Mouse (Mus musculus) stomach, postnatal 0 days (tissue): ENCODE data around the gene Tmem44. TPM values are rescaled to one million over a fixed set of nuclear protein-coding genes. Genes with fewer than 3 reads are reported as not detected.

Experiments used
- ATAC-seq: fragments of 200-750 bp; cut with Nextera tagmentation; 2 replicates; pipeline ENCODE4 v1.8.0; 2017; ENCODE audit not compliant: low FRiP score, low TSS enrichment
- DNase-seq: peaks from one replicate; pipeline ENCODE4 v3.0.0-alpha.2; 2016; ENCODE audit warnings: low spot score
- H3K27ac ChIP-seq: fragments of 300-500 bp; sonication (generic); replicated peaks from 2 replicates; pipeline ENCODE4 v1.5.1; 2014; ENCODE audit warnings: mild to moderate bottlenecking, control low read depth
- H3K27me3 ChIP-seq: fragments of 300-500 bp; sonication (generic); 2 replicates; pipeline ENCODE4 v1.6.1; 2014; ENCODE audit warnings: low read length; ENCODE audit not compliant: control insufficient read depth, insufficient read depth
- H3K36me3 ChIP-seq: fragments of 300-500 bp; sonication (generic); 2 replicates; pipeline ENCODE4 v1.6.1; 2014; ENCODE audit warnings: low read length, mixed read lengths; ENCODE audit not compliant: control insufficient read depth, insufficient read depth
- H3K4me1 ChIP-seq: fragments of 300-500 bp; sonication (generic); replicated peaks from 2 replicates; pipeline ENCODE4 v1.6.1; 2014; ENCODE audit warnings: antibody characterized with exemption; ENCODE audit not compliant: control insufficient read depth, insufficient read depth
- H3K4me2 ChIP-seq: fragments of 300-500 bp; sonication (generic); replicated peaks from 2 replicates; pipeline ENCODE4 v1.6.1; 2014; ENCODE audit warnings: low read depth, mild to moderate bottlenecking, control low read depth, moderate library complexity
- H3K4me3 ChIP-seq: fragments of 300-500 bp; sonication (generic); 2 replicates; pipeline ENCODE4 v1.5.1; 2014; ENCODE audit warnings: low read depth, low read length, control low read depth
- H3K9ac ChIP-seq: fragments of 300-500 bp; sonication (generic); 2 replicates; pipeline ENCODE4 v1.6.1; 2014; ENCODE audit warnings: mild to moderate bottlenecking, low read length, control low read depth, mixed read lengths
- H3K9me3 ChIP-seq: fragments of 300-500 bp; sonication (generic); 2 replicates; pipeline ENCODE4 v1.6.1; 2016; ENCODE audit warnings: low read length; ENCODE audit not compliant: control insufficient read depth
- CTCF ChIP-seq: IDR thresholded peaks from 2 replicates; pipeline ENCODE4 v1.5.1; 2016; ENCODE audit warnings: antibody characterized with exemption, low read depth, mild to moderate bottlenecking, moderate library complexity
- EP300 ChIP-seq: optimal IDR thresholded peaks from 2 replicates; pipeline ENCODE3; 2016; ENCODE audit warnings: antibody characterized with exemption
- WGBS: fragments of 180-500 bp; shearing (Covaris S2); extraction: QIAGEN DNeasy Blood & Tissue Kit; methylation state at CpG from one replicate; pipeline ENCODE4 v1.1.7; 2014; 5-methylcytosine and 5-hydroxymethylcytosine counted together
- polyA plus RNA-seq: library from polyadenylated mRNA; unstranded; fragments of >200 nt; fragmentation: Nextera tagmentation; extraction: Ambion mirVana; gene quantifications from 2 replicates; pipeline ENCODE4 v1.2.1, GENCODE M21; 2015

Gene Tmem44
- polyA plus RNA-seq, 1 experiment from 2014 or later: 3.5 TPM

GRCm38 (mm10) chr16:30560601-30561000 is 10.0 kb upstream of the Tmem44 start:
- WGBS: 90% methylated on average over 4 of the region's 4 CpGs
- no peak for DNase-seq
- Histone ChIP-seq H3K9ac (no peak overlapping the region), H3K4me3 (no peak overlapping the region), H3K36me3 (peaks cover 29% of the 10 kb centered on the region), H3K9me3 (no peaks in the 10 kb centered on the region), H3K4me2 (no peak overlapping the region), H3K4me1 (no peaks in the 10 kb centered on the region), H3K27me3 (no peaks in the 10 kb centered on the region), H3K27ac (no peak overlapping the region)
- no peak for TF ChIP-seq CTCF
- no peak for TF ChIP-seq EP300
- ATAC-seq: no peak

- no peaks in the 10 kb centered on the region for H3K27me3 ChIP-seq
- peak; percentile 30; the same call in 1 of the 2 replicates for ATAC-seq
- DNase-seq: no peak
- H3K4me2 ChIP-seq: no peak overlapping the region
- peak overlapping the region; percentile 6; the same call in 1 of the 2 replicates for H3K27ac ChIP-seq
- TF ChIP-seq EP300 (no peak), CTCF (no peak)
- H3K4me1 ChIP-seq: no peaks in the 10 kb centered on the region
- no peak overlapping the region for H3K4me3 ChIP-seq
- H3K36me3 ChIP-seq: peaks cover 25% of the 10 kb centered on the region
- H3K9me3 ChIP-seq: peaks cover 8% of the 10 kb centered on the region; the same call in 1 of the 2 replicates
- 81% methylated on average over 5 of the region's 5 CpGs for WGBS
- no peak overlapping the region for H3K9ac ChIP-seq
Measured at GRCm38 (mm10) chr16:30559312-30559992, 8.8 kb upstream of the Tmem44 start.

GRCm38 (mm10) chr16:30554109-30554508 is 3.5 kb upstream of the Tmem44 start:
- Histone ChIP-seq H3K4me2 (no peak overlapping the region), H3K9ac (no peak overlapping the region), H3K27ac (no peak overlapping the region), H3K9me3 (peaks cover 8% of the 10 kb centered on the region; the same call in 1 of the 2 replicates), H3K27me3 (no peaks in the 10 kb centered on the region), H3K36me3 (no peaks in the 10 kb centered on the region), H3K4me3 (no peak overlapping the region), H3K4me1 (0 out of 2 replicates have a peak, but pooled peaks cover 3% of the 10 kb centered on the region)
- WGBS: 94% methylated on average over 8 of the region's 8 CpGs
- TF ChIP-seq CTCF (no peak), EP300 (no peak)
- DNase-seq: no peak
- ATAC-seq: no peak

- Histone ChIP-seq H3K9ac (no peak overlapping the region), H3K36me3 (no peaks in the 10 kb centered on the region), H3K4me1 (0 out of 2 replicates have a peak, but pooled peaks cover 3% of the 10 kb centered on the region), H3K4me2 (no peak overlapping the region), H3K27ac (peak overlapping the region; percentile 77), H3K9me3 (peaks cover 8% of the 10 kb centered on the region; the same call in 1 of the 2 replicates), H3K4me3 (no peak overlapping the region), H3K27me3 (no peaks in the 10 kb centered on the region)
- TF ChIP-seq CTCF (no peak), EP300 (no peak)
- ATAC-seq (peak; percentile 20; the same call in 1 of the 2 replicates), DNase-seq (peak; percentile 62)
- 30% methylated on average over 11 of the region's 11 CpGs for WGBS
Measured at GRCm38 (mm10) chr16:30552621-30553338, 2.1 kb upstream of the Tmem44 start.

- TF ChIP-seq CTCF (peak; percentile 94), EP300 (no peak)
- H3K4me1 ChIP-seq: 0 out of 2 replicates have a peak, but pooled peaks cover 3% of the 10 kb centered on the region
- peaks cover 4% of the 10 kb centered on the region; the same call in 1 of the 2 replicates for H3K9me3 ChIP-seq
- H3K36me3 ChIP-seq: no peaks in the 10 kb centered on the region
- H3K4me2 ChIP-seq: peak overlapping the region; percentile 93
- peak overlapping the region; percentile 45; the same call in 1 of the 2 replicates for H3K27ac ChIP-seq
- H3K4me3 ChIP-seq: peak overlapping the region; percentile 78
- H3K27me3 ChIP-seq: no peaks in the 10 kb centered on the region
- H3K9ac ChIP-seq: peak overlapping the region; percentile 87
- DNase-seq (peak; percentile 83), ATAC-seq (peak; percentile 89)
- under 1% methylated on average over 61 of the region's 63 CpGs for WGBS
Measured at GRCm38 (mm10) chr16:30549966-30550747, 485 bp downstream of the Tmem44 start.
